Comparison of ENCODE assay signal across 1 mouse cellular context in the genomic region with DNA sequence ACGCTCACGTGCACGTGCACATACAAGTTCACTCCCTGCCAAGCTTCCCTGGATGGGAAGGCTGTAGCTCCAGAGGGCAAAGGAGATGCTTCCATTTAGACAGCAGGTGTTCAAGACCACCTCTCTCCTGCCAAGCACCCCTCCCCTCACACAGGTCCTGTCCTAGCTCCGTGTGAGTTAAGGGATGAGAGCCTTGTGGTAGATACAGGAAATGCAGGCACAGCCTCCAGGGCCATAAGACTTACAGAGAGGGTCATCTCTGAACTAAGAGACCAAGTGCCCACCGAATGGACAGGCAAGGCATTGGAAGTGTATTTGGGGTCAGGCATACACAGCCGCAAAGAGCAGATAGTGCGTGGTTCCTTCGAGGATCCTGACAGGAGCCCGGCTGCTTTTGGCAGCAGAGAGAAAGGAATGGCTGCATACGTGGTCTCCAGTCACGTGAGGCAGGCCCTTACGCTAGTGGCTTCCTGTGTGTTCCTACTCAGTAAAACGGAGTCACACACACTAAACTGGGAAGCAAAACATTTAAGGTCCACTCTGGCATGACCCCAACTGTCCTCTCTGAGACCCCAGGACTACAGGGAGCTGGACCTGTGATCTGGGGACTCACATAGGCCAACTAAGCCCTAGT.
TF ChIP-seq lines count a peak whose summit lies in the region.

No protein-coding gene starts in this region.

TF ChIP-seq in MEL, 35 proteins besides CTCF, POLR2A, EP300 and RAD21:
- TF ChIP-seq BHLHE40 (IDR thresholded peaks at IDR 0.05; ENCODE audit: borderline replicate concordance, low read depth, low read length) (peak; percentile 69), TBP (IDR thresholded peaks at IDR 0.05; ENCODE audit: low read depth, low read length) (no peak; the same call in 1 of the 2 replicates), CHD2 (IDR thresholded peaks at IDR 0.05; ENCODE audit: low read length) (no peak), HCFC1 (IDR thresholded peaks at IDR 0.05; ENCODE audit: low read depth, low read length) (no peak), TAL1 (IDR thresholded peaks at IDR 0.05; ENCODE audit: low read length) (no peak), MEF2A (IDR thresholded peaks at IDR 0.05; ENCODE audit: extremely low read depth, insufficient replicate concordance, low read depth, low read length, poor library complexity, severe bottlenecking) (no peak), ZC3H11A (IDR thresholded peaks at IDR 0.05; ENCODE audit: low read depth, low read length) (no peak), GATA1 (IDR thresholded peaks at IDR 0.05; ENCODE audit: low read depth, low read length) (no peak), POLR2AphosphoS2 (IDR thresholded peaks at IDR 0.05; ENCODE audit: low read length) (no peak), MXI1 (IDR thresholded peaks at IDR 0.05; ENCODE audit: low read depth, low read length) (no peak), ETS1 (IDR thresholded peaks at IDR 0.05; ENCODE audit: low read depth, low read length) (no peak), USF2 (IDR thresholded peaks at IDR 0.05; ENCODE audit: borderline replicate concordance in 1 of 2, insufficient read depth in 1 of 2, low read depth in 1 of 2, low read length in 2 of 2) (peak in 1 of 2 experiments; percentile 62; a peak in 1 of 4 replicates), SMC3 (IDR thresholded peaks at IDR 0.05; ENCODE audit: low read depth, low read length) (no peak), POLR2AphosphoS5 (IDR thresholded peaks at IDR 0.05; ENCODE audit: borderline replicate concordance, low read depth, low read length) (peak; percentile 79; the same call in 1 of the 2 replicates), GABPA (IDR thresholded peaks at IDR 0.05; ENCODE audit: low read depth, low read length) (no peak), USF1 (IDR thresholded peaks at IDR 0.05; ENCODE audit: low read depth, low read length) (peak; percentile 90), RCOR1 (IDR thresholded peaks at IDR 0.05; ENCODE audit: low read depth, low read length) (no peak), E2F4 (IDR thresholded peaks at IDR 0.05; ENCODE audit: borderline replicate concordance, low read depth, low read length) (no peak), KAT2A (conservative IDR thresholded peaks at IDR 0.05; ENCODE audit: low read depth, low read length) (no peak; the same call in 1 of the 2 replicates), MYB (IDR thresholded peaks at IDR 0.05; ENCODE audit: low read depth, low read length) (no peak)
